Mouse (Mus musculus): ENCODE data around the gene Med6. TPM values are rescaled to one million over a fixed set of nuclear protein-coding genes. Genes with fewer than 3 reads are reported as not detected.

Med6 gene
- 55.7 and 66.1 TPM in 2 replicates for polyA plus RNA-seq (2015; fragmentation: Nextera tagmentation; extraction: Ambion mirVana)

DNA sequence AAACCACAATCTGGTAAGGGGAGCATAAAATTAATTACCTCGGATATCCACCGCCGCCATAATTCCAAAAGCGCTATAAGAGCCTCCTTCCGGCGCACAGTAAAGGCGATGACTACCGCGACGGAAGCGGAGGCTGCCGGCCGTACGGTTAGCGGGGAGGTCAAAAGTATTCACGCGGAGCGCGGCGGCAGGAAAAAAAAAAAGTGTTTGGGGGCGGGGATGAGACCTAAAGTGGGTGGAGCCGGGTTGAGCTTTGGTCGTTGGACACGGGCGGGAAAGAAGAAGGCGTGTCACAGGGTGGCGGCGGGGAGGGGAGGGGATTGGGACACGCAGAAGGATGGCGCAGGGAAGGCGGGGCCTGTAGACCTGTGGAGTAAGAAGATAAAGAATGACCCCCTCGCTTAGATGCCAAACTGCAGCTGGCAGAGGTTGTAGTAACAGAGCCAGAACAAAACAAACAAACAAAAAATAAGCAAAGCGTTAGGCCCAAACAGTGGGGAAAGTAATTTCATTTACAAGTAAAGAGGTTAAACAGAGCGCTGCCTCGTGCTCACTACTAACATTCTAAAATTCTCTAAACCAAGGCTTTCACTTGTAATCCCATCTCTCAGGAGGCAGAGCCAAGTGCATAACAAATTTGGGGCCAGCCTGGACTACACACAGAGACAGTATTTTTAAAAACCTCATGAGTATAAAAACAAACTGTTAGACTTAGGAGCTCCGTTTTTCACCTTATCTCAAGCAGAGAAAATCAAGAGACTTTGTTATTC, at the start of gene Med6:
Gene Med6 (minus strand): TSS at position 107 of the 770 bp plus-strand sequence.
- peaks cover 10% of the 10 kb centered on the region for H3K36me3 ChIP-seq
- H3K9ac ChIP-seq, result peak within 1 kb of the TSS; percentile 78
- H3K9me3 ChIP-seq, result no peaks in the 10 kb centered on the region
- H3K4me2 ChIP-seq, result peak within 1 kb of the TSS; percentile 78
- H3K4me3 ChIP-seq, result peak within 1 kb of the TSS; percentile 93
- H3K27ac ChIP-seq, result peak within 1 kb of the TSS; percentile 46
- peak; percentile 99 for ATAC-seq (ENCODE audit: borderline replicate concordance, extremely low read depth, low FRiP score, low TSS enrichment)
- H3K27me3 ChIP-seq, result no peaks in the 10 kb centered on the region
- 2% methylated on average over 36 of the region's 36 CpGs for WGBS
- 0 out of 2 replicates have a peak, but pooled peaks cover 9% of the 10 kb centered on the region for H3K4me1 ChIP-seq

DNA sequence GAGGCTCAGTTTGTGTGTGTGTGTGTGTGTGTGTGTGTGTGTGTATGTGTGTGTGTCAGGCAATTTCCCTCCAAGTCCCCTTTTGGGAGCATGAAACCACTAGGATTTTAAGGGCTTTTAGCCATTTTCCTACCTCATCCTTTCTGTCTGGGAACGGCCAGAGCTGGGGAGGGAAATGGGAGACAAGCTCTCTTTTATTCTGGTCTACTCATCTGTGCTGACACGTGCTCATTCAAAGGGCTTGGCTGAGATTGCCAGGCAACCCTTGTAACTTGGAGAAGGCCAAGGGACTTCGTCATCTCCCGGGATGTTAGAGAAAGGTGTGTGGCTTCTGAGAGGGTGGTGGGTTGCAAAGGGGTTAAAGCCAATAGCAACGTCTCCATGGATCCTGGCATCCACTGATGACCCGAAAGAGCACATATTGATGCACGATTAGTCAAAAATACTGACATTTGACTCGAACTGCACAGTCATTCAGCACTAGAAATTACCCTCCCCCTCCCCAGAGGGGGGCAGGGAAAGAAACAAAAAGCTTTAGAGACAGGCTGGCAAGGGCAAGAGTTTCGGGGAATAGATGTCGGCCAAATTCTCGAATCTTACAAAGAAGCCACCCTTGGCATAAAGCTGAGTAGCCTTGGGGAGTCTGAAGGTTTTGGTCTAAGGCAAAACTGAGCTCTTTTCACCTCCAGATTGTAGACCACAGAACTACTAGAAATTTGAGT, 47.7 kb upstream of the Med6 start:
- 66% methylated on average over 11 of the region's 11 CpGs for WGBS
- no peak for ATAC-seq (ENCODE audit: borderline replicate concordance, extremely low read depth, low FRiP score, low TSS enrichment)
- H3K4me2 ChIP-seq, result no peak overlapping the region

GRCm38 (mm10) chr12:81640656-81641055, 45.8 kb upstream of the Med6 start:
- WGBS, result 51% methylated on average over 5 of the region's 5 CpGs
- H3K36me3 ChIP-seq, result no peaks in the 10 kb centered on the region
- H3K27ac ChIP-seq, result no peak overlapping the region
- H3K4me3 ChIP-seq, result no peak overlapping the region
- ATAC-seq (ENCODE audit: borderline replicate concordance, extremely low read depth, low FRiP score, low TSS enrichment), result no peak
- H3K27me3 ChIP-seq, result no peaks in the 10 kb centered on the region
- no peaks in the 10 kb centered on the region for H3K9me3 ChIP-seq
- 0 out of 2 replicates have a peak, but pooled peaks cover 3% of the 10 kb centered on the region for H3K4me1 ChIP-seq
- H3K9ac ChIP-seq, result no peak overlapping the region
- no peak overlapping the region for H3K4me2 ChIP-seq

More for the DNA sequence above, 47.7 kb upstream of the Med6 start:
- no peaks in the 10 kb centered on the region for H3K36me3 ChIP-seq
- H3K27me3 ChIP-seq, result no peaks in the 10 kb centered on the region
- H3K9ac ChIP-seq, result no peak overlapping the region
- 0 out of 2 replicates have a peak, but pooled peaks cover 3% of the 10 kb centered on the region for H3K4me1 ChIP-seq
- no peak overlapping the region for H3K4me3 ChIP-seq
- no peaks in the 10 kb centered on the region for H3K9me3 ChIP-seq
- no peak overlapping the region for H3K27ac ChIP-seq

DNA sequence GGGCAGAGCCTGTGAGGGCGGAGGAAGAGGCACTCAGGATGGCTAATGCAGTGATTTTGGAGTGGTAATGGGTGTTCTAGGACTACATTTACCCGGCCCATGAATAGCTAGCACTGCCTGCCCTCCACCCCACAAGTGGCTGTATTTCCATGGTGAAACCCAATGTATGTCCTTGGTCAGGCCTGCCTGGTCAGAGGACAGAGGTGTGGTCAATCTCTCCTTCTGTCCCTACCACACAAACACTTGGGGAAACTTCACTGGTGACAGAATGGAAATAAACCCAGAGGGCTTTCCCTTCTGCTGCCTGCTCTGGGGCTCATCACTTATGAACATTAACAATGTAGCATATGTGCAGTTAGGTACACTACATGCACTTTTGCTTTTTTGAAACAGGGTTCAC, 38.4 kb upstream of the Med6 start:
- Histone ChIP-seq H3K9me3 (no peaks in the 10 kb centered on the region), H3K4me1 (peaks cover 11% of the 10 kb centered on the region; the same call in 1 of the 2 replicates), H3K4me2 (0 out of 2 replicates have a peak overlapping the region, but pooled peaks have one; percentile 86), H3K4me3 (no peak overlapping the region), H3K36me3 (no peaks in the 10 kb centered on the region), H3K27ac (no peak overlapping the region), H3K27me3 (peaks cover 47% of the 10 kb centered on the region), H3K9ac (no peak overlapping the region)
- WGBS, result 77% methylated on average over 2 of the region's 2 CpGs
- ATAC-seq (ENCODE audit: borderline replicate concordance, extremely low read depth, low FRiP score, low TSS enrichment), result no peak

DNA sequence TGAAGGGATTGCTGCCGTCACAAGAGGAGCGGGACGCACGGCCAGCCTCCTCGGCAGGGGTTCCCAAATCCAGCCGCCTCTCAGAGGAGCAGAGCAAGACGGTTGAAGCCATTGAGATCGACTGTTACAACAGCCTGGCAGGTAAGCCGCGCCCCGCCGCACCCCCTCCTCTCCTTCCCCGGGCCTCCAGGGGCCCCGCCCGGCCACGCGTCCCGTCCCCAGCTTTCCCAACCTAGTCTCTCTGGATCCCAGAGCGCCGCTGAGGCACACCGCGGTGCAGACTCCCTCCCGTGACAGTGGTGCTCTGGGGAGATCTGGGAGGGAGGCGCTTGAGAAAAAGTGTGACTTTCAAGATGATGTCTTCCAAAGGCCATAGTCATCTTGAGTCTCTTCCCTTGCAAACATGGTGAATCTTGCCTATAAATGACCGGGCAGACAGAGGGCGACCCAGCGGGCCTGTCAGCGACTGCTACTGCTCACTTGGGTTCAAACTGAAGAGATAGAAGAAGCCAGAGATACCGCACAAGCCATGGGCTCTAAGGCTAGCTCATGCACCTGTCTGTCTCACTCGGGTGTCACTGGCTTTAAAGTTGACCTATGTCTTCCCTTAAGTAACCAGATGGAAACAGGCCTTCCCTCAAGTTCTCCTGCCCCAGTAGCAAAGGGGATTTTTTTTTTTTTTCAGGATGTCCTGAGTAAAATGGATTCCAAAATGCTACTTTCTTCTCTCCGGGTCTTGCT, 37.0 kb upstream of the Med6 start:
- Histone ChIP-seq H3K36me3 (no peaks in the 10 kb centered on the region), H3K4me2 (peak overlapping the region; percentile 86), H3K9me3 (no peaks in the 10 kb centered on the region), H3K27me3 (peaks cover 51% of the 10 kb centered on the region), H3K27ac (peak overlapping the region; percentile 83), H3K4me3 (peak overlapping the region; percentile 58), H3K4me1 (peaks cover 11% of the 10 kb centered on the region; the same call in 1 of the 2 replicates), H3K9ac (peak overlapping the region; percentile 56)
- 2% methylated on average over 31 of the region's 31 CpGs for WGBS
- peak; percentile 24 for ATAC-seq (ENCODE audit: borderline replicate concordance, extremely low read depth, low FRiP score, low TSS enrichment)

DNA sequence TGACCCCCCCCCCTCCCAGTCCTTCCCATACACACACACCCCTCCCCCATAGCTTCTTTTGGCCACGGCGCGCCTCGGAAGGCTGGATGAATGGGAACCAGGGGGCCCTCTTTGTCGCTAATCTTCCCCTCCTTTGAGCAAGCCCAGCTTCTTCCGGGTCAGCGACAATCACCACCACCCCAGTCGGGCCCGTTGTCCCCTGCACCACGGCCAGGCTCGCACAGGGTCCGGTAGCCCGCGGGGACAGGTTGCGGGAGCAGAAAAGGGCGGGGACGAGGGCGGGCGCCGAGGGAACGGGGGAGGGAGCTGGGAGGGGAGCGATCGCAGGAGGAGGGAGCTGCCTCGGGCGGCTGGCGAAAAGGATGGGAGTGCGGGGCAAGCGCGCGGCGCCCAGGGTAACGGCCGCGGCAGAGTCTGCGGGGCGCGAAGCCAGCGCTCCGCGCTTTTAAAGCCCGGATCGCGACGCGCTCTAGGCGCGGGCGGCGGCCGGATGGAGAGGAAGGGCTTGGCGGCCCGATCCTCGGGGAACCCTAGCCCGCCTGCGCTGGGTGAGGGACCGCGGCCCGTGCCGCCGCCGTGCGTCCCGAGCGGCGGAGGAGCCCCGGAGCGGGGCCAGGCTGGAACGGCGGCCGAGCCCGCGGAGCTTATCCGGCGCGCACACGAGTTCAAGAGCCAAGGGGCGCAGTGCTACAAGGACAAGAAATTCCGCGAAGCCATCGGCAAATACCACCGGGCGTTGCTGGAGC, 36.3 kb upstream of the Med6 start, which contains the start of gene Ttc9:
Gene Ttc9 (plus strand): TSS at position 335 of the 746 bp plus-strand sequence.
- WGBS, result under 1% methylated on average over 74 of the region's 82 CpGs
- Histone ChIP-seq H3K9me3 (no peaks in the 10 kb centered on the region), H3K4me2 (peak within 1 kb of the TSS; percentile 86), H3K4me3 (peak within 1 kb of the TSS; percentile 58), H3K36me3 (no peaks in the 10 kb centered on the region), H3K4me1 (peaks cover 11% of the 10 kb centered on the region; the same call in 1 of the 2 replicates), H3K27ac (peak within 1 kb of the TSS; percentile 83), H3K9ac (peak within 1 kb of the TSS; percentile 56), H3K27me3 (peaks cover 51% of the 10 kb centered on the region)
- peak; percentile 41 for ATAC-seq (ENCODE audit: borderline replicate concordance, extremely low read depth, low FRiP score, low TSS enrichment)

- peak overlapping the region; percentile 86 for H3K4me2 ChIP-seq
- H3K9ac ChIP-seq, result peak overlapping the region; percentile 56
- peak overlapping the region; percentile 58 for H3K4me3 ChIP-seq
- H3K27me3 ChIP-seq, result peaks cover 51% of the 10 kb centered on the region
- peaks cover 11% of the 10 kb centered on the region; the same call in 1 of the 2 replicates for H3K4me1 ChIP-seq
- ATAC-seq (ENCODE audit: borderline replicate concordance, extremely low read depth, low FRiP score, low TSS enrichment), result peak; percentile 37; the same call in 1 of the 2 replicates
- peak overlapping the region; percentile 83 for H3K27ac ChIP-seq
- WGBS, result 3% methylated on average over 16 of the region's 16 CpGs
- H3K9me3 ChIP-seq, result no peaks in the 10 kb centered on the region
- no peaks in the 10 kb centered on the region for H3K36me3 ChIP-seq
Measured at GRCm38 (mm10) chr12:81630520-81630914, 35.7 kb upstream of the Med6 start.

GRCm38 (mm10) chr12:81628091-81628490, 33.3 kb upstream of the Med6 start:
- Histone ChIP-seq H3K4me2 (no peak overlapping the region), H3K4me1 (peaks cover 11% of the 10 kb centered on the region; the same call in 1 of the 2 replicates), H3K27me3 (peaks cover 50% of the 10 kb centered on the region), H3K9me3 (no peaks in the 10 kb centered on the region), H3K9ac (no peak overlapping the region), H3K27ac (no peak overlapping the region), H3K36me3 (no peaks in the 10 kb centered on the region), H3K4me3 (no peak overlapping the region)
- 63% methylated on average over 4 of the region's 4 CpGs for WGBS
- no peak for ATAC-seq (ENCODE audit: borderline replicate concordance, extremely low read depth, low FRiP score, low TSS enrichment)

GRCm38 (mm10) chr12:81627426-81627825, 32.6 kb upstream of the Med6 start:
- Histone ChIP-seq H3K36me3 (no peaks in the 10 kb centered on the region), H3K9me3 (no peaks in the 10 kb centered on the region), H3K4me2 (no peak overlapping the region), H3K4me1 (peaks cover 11% of the 10 kb centered on the region; the same call in 1 of the 2 replicates), H3K9ac (no peak overlapping the region), H3K27ac (no peak overlapping the region), H3K4me3 (no peak overlapping the region), H3K27me3 (peaks cover 44% of the 10 kb centered on the region)
- WGBS, result 50% methylated on average over 6 of the region's 6 CpGs
- no peak for ATAC-seq (ENCODE audit: borderline replicate concordance, extremely low read depth, low FRiP score, low TSS enrichment)

GRCm38 (mm10) chr12:81626226-81626861, 31.5 kb upstream of the Med6 start:
- Histone ChIP-seq H3K36me3 (no peaks in the 10 kb centered on the region), H3K9me3 (no peaks in the 10 kb centered on the region), H3K4me2 (no peak overlapping the region), H3K27me3 (peaks cover 33% of the 10 kb centered on the region), H3K27ac (no peak overlapping the region), H3K4me3 (no peak overlapping the region), H3K4me1 (peaks cover 5% of the 10 kb centered on the region; the same call in 1 of the 2 replicates), H3K9ac (no peak overlapping the region)
- 70% methylated on average over 12 of the region's 12 CpGs for WGBS
- ATAC-seq (ENCODE audit: borderline replicate concordance, extremely low read depth, low FRiP score, low TSS enrichment), result no peak

All from lung, embryonic 15.5 days (tissue).